Mouse (Mus musculus) cerebellum, postnatal 36 days (tissue): ENCODE data around the gene Arl5b.
A peak's percentile ranks its signal among the peaks of the same experiment; 100 is the strongest.

ENCODE experiments used
- DNase-seq, 2 experiments: peaks; one replicate each; pipeline ENCODE4 v3.0.0; 2021 to 2022; ENCODE audit warnings: mixed read lengths in 2 of 2

Arl5b gene

DNA sequence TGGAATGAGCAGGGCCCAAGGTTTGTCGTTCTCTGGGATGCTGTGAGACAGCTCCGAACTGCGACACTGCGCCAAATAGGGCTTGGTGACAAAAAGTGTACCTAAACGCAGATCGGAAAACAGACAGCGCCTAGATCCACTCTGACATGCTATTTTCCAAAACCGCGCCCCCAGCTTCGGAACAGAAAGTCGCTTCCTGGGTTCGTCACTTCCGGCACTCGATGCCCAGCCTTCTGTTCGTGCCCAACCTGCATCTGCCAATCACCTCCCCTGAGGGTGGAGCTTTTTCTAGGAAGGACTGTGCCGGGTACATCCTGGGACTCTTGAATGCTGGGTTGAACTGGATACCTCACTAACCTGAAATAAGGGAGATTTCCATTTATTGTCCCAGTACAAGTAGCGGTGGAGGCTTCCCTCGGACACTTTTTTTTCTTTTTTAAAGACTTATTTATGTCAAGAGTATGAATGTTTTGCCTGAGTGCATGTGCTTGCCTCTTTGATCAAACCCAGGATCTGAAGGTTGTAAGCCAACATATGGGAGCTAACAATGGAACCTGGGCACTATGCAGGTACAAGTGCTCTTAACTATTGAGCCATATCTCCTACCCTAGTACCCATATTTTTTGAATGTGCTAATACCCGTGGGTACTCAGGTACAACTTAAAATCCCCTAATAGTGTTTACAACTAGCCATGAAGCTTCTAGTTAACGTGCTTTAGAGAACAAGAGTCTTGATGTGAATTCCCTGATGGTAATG lies at the start of gene Arl5b:
TSS of gene Arl5b (plus strand) at position 279 of the 757 bp plus-strand sequence.
- DNase-seq = peak; percentile 94 to 95

DNA sequence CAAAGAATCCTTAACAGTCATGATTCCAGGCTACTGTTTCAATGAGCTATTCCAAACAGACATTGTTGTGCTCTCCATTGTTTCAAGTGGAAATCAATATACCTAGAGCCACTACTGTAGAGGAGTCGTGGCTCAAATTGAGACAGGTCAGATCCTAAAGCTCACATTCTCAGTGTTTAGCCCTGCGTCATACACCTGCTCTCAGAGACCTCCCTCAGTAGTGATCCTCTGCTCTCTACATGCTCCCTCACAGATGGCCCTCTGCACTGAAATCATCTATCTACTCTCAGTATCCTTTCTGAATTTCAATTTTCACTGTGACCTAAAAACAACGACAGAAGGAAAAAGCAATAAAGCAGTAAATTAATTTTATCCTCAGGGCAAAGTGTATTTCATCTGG lies 41.7 kb upstream of the Arl5b start:
- DNase-seq = no peak

DNA sequence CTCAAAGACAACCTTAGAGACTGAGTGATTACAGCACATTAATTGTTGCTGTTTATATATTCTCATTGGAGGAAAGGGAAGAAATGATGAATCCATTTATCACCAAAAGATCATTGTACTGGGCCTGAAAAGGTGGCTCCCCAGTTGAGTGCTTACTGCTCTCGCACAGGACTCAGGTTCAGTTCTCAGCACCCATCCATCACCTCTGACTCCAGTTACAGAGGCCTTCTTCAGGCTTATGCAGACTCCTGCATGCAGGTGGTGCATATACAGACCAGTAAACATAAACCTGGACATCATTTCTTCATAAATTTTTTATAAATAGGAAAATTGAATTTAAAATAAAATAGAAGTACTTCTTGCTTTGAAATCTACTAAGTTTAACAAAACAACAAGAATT lies 41.1 kb upstream of the Arl5b start:
- DNase-seq = no peak

DNA sequence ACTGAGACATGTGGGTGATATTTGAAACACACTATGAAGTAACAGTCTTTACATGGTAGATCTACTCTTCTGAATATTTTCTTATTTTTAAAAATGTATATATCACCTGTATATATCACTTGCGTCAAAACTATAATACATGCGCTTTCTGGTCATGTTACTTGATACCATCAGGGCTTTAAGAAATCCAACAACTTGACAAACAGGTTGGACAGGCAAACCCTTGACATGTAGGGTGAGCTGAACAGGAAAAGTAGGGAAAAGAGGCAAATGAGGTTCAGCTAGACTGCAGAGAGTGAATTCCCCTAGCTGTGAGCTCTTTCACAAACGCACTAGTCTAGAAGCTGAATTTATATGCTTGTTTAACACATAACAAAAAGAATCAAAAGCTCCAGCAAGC lies 22.4 kb upstream of the Arl5b start:
- no peak for DNase-seq

DNA sequence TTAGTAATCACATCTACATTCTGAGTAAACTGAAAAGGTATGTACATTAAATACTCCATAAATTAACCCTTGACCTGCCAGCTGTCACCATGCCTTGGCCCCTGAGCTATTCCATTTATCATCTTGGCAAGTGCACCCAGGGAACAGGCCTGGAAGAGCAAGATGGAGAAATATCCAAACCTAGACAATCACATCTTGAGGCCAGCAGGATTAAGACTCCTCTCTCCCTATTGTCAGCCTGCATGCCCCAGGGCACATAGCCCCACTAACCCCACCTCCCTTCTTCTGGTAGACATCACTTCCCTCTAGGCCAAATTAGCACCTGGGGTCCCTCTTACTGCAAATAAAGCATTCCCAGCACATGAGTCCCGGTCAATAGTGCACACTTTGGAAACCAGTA lies 21.4 kb upstream of the Arl5b start:
- no peak for DNase-seq

DNA sequence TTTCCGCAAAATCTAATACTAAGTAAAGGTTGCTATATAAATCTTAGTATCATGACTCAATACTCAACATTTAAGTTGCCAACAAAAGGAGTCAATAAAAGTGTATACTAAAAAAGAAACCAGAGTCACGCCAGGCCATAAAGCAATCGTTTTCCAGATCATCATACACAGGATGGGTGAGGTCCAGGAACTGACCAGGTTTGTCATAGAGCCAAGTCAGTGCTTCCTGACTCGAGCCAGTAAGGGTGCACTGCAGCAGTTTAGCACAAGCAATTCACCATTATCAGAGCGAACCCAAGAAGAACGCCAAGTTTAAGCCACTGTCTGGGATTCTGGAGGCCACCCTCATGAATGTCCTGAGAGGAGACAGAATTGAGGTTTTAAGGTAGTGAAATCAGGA lies 10.5 kb upstream of the Arl5b start:
- no peak for DNase-seq

DNA sequence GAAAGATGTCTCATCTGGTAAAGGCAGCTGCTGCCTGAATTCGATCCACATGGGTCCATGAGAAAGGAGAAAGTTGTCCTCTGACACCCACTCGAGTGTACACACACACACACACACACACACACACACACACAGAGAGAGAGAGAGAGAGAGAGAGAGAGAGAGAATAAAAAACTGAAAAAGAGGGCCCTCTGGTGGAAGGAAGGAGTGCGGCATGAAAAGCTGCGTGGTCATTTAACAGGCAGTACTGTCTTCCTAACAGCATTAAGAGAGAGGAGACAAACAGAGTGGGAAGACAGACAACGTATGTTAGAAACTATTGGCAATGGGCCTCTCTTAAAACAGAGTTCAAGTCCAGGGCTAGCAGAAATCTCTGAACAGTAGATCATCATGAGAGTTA lies 8.9 kb upstream of the Arl5b start:
- DNase-seq = no peak

DNA sequence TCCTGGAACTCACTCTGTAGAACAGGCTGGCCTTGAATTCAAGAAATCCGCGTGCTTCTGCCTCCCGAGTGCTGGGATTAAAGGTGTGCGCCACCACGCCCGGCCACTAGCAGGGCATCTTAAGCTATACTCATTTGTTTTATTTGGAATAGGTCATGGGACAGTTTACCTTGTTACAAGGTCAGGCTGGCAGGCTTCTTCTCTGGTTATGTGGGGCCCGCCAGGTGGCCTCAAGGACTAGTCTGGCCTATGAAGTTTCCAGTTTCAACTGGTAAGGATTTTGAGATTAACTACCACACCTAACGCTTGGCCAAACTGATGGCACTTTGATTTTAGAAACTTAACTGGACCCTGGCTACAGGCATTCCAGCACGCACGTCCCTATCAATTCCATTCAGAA lies 5.3 kb downstream of the Arl5b start:
- no peak for DNase-seq

DNA sequence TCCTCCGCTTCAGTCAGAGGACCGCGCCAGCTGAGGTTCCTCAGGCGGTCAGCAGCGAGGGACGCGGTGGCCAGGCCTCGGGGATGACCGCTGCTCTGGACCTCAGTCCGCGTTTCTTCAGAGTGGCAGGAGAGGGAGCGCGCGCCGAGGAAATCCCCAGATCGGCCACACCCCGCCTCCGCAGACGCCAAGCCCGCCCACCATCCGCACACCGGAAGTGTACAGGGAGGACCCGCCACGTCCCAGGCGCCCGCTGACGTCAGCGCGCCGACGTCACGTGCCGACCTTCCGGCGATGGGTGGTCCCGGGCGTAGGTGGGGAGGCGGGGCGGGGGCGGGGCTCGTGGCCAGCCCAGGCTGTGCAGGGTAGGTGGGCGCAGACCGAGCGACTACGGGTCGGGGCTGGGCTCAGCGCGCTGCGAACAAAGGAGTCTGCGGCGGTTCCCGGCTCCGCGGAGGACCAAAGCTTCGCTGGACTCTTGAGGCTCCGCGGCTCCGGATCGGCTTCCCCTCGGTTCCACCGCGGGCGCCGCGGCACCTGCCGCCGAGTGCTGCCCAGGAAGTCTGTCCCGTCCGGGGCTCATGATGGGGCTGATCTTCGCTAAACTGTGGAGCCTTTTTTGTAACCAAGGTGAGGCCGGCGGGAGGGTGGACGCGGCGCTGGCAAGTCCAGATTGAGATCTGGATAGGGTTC lies 5.9 kb downstream of the Arl5b start, which contains the start of gene Nsun6:
TSS of gene Nsun6 (minus strand) at position 125 of the 693 bp plus-strand sequence.
- DNase-seq = peak; percentile 94 to 97

DNA sequence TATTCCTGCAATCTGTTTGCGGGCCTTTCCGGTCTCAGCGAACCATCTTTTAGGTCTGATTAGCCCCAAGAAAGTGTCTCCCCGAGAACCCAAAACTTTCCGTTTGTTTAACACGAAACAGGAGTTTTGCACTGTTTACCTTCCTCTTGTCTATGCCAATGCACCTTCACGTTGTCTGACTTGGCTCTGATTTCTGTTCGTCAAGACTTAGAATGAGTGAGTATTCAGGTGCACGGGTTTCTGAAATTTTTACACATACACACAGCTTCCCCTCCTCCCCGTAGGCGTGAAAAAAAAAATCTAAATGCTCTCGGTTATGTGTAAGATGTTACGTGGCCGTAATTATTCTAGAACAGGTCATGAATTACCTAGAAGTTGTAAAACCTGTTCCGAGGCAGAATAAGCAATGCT lies 6.6 kb downstream of the Arl5b start:
- DNase-seq = no peak

DNA sequence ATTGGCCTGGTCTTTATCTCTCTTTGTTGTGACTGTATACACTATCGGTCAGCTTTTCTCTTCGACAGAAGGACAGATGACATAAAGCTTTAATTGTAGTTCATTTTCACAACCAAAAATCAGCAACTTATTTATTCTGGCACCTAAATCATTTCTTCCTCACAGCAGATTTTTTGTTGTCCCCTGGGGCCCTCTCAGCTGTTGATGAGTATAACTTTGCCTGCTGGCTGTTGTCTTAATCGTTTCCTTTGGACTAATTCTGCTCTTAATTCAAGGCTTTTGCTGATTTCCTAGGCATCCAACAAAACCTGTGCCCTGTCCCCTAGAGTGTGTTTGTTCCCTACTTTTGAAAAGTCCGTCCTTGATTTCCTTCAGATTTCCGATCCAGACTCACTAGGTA lies 9.0 kb downstream of the Arl5b start:
- DNase-seq = no peak

DNA sequence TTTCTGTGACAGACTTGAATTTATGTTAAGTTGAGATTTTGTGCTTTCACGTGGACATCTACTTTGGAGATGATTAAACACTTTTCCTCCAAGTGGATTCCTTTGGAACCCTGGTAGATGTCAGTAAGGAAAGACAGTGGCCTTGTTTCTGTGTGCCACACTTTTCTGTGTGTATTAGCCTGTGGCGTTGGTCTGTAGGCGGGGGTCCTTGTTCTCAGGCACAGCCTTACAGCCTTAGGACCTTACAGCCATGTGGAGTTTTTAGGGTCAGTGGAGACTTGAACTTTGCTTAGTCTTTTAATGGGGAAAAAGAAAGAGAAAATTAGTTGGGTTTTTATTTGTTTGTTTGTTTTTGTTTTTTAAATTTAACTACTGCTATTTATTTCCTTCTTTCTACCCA lies 11.7 kb downstream of the Arl5b start:
- DNase-seq = no peak

DNA sequence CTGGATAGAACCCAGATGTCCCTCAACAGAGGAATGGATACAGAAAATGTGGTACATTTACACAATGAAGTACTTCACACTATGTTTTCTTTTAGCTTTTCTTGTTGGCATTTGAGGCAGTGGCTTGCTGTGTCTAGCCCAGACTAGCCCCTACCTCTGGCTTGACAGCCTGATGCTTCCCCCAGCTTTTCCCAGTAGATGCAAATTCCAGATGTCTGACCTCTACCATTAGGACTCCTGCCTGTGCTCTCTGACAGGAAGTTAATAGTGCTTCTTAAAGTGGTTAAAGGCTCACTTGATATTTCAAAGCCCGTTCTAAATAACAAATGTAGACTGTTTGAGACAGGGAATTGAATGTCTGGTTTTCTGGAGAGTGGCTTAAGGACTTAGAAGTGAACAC lies 14.6 kb downstream of the Arl5b start:
- no peak for DNase-seq

DNA sequence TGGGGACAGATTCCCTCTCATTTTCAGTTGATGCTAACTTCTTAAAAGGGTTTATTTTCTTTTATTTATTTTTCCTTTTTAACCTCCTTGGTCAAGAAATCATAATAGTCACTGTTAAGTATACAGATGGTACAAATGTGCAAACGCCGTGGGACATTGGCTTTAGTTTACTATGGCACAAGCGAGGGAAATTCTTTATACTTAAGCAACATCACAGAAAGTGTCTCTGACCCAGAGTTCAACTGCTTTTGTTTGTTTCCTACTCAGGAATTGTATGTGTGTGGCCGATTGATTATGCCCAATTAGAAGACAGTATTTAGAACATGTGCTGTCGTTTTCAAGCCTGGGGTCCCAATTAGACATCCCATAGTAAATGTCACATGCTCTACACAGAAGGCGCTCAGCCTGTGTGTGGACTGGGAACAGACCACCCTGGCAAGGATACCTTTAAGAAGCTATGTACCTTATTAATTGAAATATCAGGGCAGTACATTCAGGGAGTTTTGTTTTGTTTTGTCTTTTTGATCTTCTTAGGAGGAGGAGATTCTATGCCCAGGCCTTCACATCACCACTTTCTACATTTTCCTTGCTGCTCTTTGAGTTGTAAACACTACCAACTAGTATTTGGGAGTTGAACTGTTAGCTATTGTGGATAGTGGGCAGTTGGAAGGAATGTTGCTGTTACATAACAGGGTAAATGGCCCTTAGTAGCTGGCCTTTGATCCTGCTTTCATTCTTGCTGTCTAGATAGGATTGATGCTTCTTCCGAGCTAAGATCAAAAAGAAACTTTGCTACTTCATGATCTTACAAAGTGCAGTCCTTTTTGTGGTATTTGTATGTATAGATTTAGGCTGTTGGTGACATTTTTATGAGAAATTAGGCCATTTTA lies 15.4 kb downstream of the Arl5b start:
- no peak for DNase-seq

DNA sequence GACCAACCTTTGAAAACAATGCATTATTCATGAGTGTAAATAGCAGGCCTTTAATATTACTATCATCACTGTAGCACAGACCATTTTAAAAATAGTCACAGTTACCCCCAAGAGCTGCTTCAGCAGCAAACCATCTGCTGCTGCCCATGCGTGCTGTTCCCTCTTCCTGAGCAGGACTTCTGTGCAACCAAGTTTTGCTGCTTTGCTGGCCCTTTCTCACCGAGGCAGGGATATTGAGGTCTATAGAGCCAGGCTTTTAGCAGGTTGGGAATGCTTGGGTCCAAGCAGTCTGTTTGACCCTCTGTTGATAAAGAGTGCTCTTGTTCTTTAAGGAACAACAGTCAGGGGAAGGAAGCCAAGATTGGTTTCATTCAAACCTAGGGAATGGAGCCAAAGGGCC lies 16.3 kb downstream of the Arl5b start:
- peak; percentile 30 to 31 for DNase-seq

DNA sequence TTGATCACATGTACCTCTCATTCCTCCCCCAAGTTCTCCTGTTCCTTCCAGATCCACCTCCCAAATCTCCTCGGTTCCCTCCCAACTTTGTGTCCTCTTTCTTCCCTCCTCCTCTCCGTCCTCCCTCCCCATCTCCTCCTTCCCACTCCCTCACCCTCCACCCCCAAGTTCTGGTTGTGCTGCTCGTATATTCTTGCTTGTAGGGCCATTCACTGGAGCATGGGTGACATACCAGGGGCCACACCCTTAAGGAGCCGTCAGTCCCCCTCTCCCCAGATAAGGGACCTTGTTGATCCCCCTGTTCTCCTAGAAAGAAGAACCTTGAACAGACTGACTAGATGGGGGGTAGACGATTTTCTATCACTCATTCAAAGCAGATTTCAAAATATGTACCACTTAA lies 17.9 kb downstream of the Arl5b start:
- DNase-seq = no peak

DNA sequence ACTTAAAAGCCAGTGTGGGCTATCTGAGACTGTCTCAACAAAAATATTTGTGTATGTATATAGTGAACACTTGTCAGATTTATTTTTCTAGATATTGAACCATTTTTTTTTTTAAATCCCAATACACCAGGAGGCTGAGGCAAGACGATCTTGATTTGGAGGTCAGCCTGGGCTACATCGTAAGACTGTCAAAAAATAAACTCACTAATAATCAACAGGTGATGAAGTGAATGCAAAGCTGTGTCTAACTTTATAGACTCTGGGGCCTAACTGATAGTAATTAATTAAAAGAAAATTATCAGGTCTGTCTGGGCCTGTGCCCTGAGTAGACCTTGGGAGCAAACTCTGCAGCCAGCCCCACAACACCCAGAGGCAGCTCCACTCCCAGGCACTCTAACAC lies 34.5 kb downstream of the Arl5b start:
- no peak for DNase-seq

DNA sequence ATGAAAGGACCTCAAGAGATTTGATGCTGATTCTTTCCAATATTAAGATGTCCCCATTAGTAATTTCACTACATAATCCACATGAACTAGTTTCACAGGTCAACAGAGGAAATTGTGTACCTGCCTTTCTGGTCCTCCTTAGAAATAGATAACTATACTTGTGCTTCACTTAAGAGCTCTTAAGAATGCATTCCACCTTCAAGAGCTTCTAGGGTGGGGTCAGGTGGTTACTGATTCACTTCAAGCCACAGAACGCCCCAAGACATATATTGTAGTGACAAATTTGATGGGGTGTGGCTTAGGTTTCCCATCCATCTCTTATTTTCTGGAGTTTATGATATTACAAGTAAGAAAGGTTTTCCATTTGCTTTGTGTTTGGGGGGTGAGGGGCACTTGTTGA lies 38.1 kb downstream of the Arl5b start:
- DNase-seq = no peak

DNA sequence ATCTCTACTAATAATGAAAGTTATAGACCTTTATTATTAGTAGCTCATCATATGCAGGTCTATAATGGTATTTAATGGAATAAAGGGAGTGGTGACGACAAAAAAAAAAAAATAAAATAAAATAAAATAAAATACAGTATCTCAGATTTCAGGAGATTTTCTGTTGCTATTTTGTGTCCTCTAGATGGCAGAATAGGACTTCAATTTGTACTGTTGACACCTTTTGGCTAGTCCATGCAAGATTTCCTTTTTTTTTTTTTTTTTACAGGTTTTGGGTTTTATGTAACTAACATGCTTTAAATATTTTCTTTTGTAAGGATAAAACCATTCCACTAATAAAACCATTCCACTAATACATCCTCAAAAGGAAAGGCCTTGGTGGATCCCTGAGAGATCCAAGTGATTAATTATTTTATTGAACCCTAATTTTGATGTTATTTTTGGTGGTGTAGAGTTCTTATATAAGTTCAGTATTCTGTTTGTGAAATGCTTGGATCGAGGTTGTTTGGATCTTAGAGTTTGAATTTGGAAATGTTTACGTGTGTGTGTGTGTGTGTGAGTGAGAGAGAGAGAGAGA lies 47.4 kb downstream of the Arl5b start:
- DNase-seq = no peak

DNA sequence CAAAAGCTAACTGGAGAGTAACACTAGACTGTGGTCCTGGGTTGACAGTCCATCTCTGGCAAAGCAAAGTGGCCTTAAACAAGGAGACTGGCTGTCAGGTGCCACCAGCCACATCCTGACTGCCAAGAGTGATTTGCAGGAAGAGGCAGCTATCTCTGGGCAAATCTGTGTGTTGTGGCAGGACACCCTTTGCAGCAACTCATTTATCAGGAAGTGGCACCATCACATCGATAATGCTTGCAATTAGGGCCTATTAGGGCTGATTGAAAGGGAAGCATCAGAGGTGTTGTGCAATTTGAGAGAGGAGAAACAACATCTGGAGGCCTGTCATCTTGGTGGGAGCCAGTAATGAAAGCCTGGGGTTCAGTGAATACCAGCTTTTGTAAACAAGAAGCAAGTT lies 55.2 kb downstream of the Arl5b start:
- DNase-seq = no peak

DNA sequence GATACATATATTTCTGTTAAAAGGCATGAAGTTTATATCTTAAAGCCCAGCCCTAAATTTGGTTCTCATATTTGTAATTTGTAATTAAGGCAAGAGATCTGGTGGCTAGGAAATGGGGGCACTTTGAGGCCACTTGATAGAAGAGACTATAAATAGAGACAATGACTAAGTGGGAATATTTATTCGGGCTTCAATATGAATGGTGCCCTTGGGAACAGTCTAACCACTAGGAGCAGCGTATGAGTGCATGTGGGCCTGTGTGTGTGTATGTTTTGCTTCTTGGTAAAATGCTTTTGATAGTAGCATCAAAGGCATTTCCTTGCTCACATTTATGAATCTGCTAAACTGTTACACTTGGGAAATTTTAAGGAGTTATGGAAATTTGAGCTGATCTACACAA lies 62.1 kb downstream of the Arl5b start:
- no peak for DNase-seq

DNA sequence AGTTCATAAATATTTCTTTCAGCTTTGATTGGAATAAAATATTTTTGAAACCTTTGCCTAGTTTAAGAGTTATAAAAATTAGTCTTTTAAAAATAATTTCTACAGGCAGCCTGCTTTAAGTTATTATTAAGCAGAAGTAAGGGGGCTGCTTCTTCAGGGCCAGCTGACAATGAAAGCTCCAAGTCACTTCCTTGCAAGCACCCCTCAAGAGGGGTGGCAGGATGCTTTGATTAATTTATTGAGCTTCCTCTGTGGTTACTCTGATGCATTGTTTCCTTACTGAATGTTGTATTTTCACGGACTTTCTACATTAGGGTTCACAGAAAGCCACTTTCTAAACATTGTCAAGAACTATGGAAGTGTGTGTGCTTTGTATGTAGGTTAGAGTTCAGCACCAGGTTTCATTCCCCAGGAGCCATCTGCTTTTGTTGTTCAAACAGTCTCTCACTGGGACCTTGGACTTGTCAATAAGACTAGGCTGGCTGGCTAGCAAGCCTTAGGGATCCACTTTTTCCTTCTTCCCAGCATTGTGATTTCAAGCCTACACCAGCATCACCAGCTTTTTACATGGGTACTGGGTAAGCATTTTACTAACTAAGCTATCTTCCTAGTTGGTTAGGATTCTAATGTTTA lies 62.7 kb downstream of the Arl5b start:
- no peak for DNase-seq

DNA sequence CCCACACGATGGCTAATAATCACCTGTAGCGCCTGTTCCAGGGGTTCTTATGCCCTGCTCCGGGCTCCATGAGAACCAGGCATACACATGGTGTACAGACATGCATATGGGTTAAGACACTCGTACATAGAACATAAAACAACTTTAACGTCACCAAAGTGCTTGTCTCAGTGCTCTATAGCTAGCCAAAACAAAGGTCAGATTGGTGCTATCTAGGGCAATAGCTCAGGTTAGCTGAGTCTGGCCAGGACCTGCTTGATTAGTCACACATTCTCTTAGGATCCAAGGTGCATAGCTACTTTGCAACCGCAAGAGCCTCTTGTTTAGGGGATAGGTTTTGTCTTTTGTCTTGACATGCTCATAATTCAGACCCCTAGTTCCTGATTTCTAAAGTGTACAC lies 63.5 kb downstream of the Arl5b start:
- no peak for DNase-seq
